Mouse (Mus musculus) gastrocnemius, postnatal 10 days (tissue): Measurements from ENCODE around the gene Hmgcl. TPM values are rescaled to one million over a fixed set of nuclear protein-coding genes. Genes with fewer than 3 reads are reported as not detected.
A peak's percentile ranks its signal among the peaks of the same experiment; 100 is the strongest.

Source experiments
- DNase-seq: peaks from one replicate; pipeline ENCODE4 v3.0.0; 2021; ENCODE audit warnings: mixed read lengths
- long read RNA-seq, 2 experiments: library from polyadenylated mRNA; stranded (forward); transcript quantifications; one replicate each; pipeline ENCODE4 v2.0.0; 2021
- total RNA-seq, 2 experiments: library from RNA; stranded (reverse); gene quantifications; 2 replicates each; pipeline ENCODE4 v1.2.3; 2021

The Hmgcl gene
- 10 to 100 TPM; 43.7 to 49.2 TPM for total RNA-seq
- long read RNA-seq, experiment 1, transcript Hmgcl-201 (9 exons, 1,418 nt) = major isoform, 171 of 181 reads
- long read RNA-seq, experiment 1, partial matches to known transcripts = 2 of 181 reads
- long read RNA-seq, experiment 1, other reads (novel, unspliced or antisense) = 8 of 181 reads
- long read RNA-seq, experiment 2, transcript Hmgcl-201 (9 exons, 1,418 nt) = major isoform, 204 of 215 reads
- long read RNA-seq, experiment 2, partial matches to known transcripts = 3 of 215 reads
- long read RNA-seq, experiment 2, other reads (novel, unspliced or antisense) = 8 of 215 reads

DNA sequence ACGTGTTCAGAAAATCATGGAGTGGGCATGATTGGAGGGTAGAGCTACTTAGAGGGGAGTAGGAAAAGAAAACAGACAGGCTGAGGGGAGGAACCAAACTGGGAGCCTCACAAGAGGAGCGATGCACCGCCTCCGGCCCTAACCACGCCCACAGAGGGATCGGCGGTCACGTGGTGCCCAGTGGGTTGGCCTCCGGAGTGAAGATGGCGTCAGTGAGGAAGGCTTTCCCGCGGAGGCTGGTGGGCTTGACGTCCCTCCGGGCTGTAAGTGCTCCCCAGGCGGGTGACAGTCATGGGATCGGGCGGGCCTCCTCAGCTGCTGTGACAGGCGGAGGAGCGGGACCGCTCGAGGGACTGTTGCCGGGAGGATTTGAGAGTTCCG, at the start of gene Hmgcl:
Gene Hmgcl (plus strand): TSS at position 171 of the 381 bp plus-strand sequence.
- peak; percentile 96 for DNase-seq

DNA sequence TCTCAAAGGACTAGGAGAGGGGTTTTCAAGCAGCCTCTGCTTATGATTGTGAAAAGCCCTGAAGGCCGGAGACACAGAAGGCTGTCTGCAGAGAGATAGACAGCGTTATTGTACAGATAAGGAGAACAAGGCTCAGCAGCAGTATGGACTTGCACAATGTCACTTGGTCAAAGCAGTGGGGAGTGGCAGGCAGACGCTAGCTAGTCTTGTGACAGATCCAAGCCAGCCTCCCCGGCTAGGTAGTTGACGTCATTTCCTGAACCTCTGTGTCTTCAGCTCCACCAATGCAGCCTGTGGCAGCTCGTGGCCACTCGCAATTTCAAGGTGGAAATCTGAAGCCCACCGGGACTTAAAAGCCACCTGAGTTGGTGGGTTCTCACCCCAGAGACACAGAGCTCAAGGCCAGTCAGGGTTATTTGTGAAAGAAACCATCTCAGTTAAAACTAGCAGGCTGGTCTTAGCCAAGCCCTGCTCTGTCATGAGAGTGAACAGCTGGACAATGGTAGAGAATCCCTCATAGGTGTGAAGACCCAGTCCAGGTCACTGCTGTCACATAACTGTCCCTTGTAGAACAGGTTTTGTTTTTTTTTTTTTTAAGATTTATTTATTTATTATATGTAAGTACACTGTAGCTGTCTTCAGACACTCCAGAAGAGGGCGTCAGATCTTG, 47.7 kb upstream of the Hmgcl start:
- no peak for DNase-seq

DNA sequence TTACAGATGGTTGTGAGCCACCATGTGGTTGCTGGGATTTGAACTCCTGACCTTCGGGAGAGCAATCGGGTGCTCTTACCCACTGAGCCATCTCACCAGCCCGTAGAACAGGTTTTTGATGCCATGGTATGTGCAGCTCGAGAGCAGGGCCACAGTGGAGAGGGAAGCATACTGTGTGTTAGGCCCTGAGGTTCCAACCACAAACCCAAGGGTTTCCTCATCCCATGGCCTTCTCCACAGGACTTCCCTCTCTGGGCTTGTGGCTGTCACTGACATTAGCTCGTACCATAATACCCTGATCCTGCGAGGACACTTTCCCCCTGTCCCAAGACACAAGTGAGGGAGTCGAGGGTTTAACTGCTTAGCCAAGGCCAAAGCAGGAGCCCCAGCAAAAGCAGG, 47.2 kb upstream of the Hmgcl start:
- DNase-seq = no peak

DNA sequence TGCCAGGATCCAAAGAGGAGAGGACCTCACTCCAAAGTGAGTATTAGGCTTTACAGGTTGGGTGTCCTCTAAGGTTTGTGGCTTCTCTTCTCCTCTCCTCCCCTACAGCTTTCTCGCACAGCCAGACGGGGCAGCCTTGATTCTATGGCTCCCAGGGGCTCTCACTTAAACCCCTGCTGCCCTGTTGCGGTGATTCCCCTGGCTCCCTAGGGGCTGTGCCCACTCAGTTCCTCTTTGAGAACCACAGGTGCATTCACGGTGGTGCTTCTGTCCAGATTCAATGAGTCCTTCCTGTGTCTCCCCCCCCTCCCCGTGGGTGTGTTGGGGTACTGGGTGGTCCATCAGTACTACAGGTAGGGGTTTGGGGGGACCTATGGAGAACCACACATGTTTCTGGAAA, 46.2 kb upstream of the Hmgcl start:
- DNase-seq = no peak

DNA sequence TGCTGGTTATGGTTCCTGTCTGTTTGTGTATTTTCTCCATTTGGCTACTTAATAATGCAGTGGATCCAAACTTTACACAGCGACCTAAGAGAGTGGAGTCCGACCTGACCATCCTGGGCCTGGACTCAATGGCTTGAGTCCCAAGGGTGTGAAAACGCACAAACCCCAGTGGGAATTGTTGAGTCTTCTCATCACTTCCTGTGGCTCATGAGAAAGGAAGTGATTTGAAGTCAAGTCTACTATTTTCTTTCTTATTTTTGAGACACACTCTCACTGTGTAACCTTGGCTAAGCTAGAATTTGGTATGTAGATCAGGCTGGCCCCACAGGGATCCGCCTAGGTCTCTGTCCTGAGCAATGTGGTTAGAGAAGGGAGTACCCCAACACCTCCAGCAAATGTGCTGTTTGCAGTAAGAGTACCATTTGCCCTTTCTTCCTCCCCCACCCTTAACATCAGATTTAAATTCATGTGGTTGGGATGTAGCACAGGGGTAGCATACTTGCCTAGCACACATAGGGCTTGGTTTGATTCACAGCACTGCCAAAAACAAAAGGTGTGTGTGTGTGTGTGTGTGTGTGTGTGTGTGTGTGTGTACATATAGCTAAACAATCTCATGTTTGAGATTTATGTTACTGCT, 43.5 kb upstream of the Hmgcl start:
- DNase-seq = no peak

DNA sequence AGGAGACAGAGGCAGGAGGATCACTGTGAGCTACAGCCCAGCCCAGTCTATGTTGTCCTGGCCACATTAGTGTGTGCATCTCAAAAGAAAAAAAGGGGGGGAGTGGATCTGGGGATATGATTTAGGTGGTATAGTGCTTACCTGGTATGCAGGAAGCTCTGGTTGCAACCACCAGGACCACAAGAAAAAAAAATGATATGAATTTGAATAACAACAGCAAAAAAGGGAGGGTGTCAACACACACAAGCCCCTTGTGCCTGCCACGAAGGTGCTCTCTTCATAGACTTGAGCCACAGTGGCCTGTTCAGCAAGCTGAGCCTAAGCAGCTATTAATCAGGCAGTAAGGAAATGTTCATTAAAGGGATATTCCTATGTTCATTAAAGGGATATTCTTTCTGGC, 41.4 kb upstream of the Hmgcl start:
- DNase-seq = no peak

DNA sequence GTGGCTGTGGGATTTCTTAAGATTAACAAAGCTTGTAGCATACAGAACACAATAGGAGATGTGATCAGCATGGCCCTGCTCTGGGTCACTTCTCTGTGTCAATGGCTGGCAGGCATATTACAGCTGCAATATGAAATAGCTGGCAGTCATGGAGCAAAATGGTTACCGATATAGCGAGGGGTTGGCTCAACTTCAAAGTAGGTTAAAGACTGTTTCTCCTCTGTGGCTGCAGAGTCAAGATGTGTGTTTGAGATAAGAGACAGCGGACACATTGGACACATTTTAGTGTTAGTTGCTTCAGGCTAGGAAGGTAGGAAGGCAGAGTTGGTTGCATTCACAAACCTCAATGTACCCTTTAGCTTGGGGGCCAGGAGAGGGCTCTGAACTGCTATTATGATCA, 39.6 kb upstream of the Hmgcl start:
- DNase-seq = no peak

DNA sequence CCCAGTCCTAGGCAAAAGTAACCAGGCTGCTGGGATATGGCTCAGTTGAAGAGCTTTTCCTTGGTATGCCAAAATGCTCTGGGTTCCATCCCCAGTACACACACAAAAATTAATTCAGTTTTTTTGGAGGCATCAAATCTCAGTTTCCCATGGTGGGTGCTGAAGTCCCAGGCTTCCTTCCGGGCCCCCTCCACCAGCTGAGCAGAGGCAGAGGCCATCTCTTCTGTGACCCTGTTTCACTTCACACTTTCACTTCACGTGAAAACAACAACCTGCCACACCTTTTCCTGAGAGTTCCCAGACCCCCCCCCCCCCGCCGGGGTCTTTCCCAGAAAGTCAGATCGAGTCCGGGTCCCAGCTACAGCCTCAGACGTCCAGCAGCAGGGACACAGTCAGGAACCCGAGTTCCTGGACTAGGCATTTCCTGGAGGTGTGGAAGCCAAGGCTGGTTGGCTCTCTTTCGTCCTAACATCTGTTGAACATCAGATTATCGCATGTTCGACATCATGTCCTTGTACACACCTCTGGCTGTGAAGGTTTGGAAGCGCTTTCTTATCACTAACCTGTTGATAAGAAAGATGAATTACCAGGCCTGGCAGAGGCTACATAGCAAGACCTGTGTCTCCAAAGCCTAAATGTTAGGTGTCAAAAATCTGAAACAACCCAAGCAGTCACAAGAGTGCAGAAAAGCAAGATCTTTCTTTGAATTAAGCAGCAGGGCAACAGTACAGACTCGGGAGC, 36.8 kb upstream of the Hmgcl start:
- no peak for DNase-seq

DNA sequence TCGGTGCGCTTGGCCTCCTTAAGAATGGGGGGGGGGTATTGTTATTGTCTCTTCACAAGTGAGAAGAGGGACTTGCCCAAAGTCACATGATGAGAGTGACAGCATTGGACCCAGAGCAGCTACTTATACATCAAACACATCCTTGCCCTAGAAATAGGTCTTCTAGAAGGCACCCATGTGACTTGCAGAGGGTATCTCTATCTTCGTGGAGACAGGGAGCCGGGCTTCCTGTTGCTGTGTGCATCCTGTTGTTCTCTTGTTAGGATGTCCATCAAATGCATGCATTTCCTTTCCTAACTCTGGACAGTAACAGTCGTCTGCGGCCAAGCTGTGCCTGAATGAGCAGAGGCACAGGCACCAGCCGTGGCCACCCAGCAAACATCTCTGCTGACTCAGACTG, 34.7 kb upstream of the Hmgcl start:
- no peak for DNase-seq

DNA sequence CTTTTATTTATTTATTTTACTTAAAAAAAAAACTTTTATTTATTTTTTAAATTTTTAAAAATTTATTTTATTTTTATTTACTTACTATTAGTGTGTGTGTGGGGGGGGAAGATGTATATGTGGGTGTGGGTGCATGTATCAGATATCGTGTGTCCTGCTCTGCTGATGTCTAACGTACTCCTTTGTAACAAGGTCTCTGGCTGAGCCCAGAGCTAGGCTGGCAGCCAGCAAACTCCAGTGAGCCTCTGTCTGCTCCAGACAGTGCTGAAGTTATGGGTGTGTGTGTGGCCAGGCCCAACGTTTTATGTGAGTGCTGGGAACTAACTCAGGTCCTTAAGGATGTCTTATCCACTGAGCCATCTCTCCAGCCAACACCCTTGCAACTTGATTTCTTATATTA, 34.1 kb upstream of the Hmgcl start:
- DNase-seq = no peak

DNA sequence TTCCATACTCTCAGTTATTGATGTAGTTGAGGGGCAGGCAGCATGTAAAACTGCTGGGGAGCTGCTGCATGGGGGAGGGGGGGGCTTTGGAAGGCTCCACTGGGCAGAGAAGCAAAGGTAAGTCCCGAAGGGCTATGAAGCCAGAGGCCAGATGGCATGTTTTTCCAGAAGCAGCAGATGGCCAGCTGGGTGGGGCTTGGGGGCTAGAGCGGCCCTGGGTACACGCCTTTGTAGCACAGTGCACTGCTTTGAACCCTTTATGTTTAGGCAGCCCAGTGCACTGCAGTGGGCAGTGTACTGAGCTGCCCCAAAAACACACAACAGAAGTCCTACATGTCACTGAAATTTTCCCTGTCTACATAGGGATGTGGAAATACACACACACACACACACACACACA, 33.4 kb upstream of the Hmgcl start:
- no peak for DNase-seq

DNA sequence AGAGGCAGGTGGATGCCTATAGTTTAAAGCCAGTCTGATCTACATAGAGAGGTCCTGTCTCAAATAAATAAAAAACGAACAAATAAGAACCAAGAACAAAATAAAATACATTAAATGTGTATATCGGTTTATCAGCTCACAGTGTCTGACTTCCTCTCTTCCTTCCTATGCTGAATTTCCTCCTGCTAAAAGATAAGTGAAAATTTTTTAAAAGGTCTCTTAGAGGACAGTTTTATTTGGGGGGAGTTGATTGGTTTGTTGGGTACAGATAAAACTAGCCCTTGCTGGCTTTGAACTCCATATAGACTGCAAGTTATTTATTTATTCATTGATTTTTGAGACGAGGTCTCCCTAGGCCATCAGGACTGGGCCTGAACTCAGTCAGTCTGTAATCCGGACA, 32.8 kb upstream of the Hmgcl start:
- no peak for DNase-seq

DNA sequence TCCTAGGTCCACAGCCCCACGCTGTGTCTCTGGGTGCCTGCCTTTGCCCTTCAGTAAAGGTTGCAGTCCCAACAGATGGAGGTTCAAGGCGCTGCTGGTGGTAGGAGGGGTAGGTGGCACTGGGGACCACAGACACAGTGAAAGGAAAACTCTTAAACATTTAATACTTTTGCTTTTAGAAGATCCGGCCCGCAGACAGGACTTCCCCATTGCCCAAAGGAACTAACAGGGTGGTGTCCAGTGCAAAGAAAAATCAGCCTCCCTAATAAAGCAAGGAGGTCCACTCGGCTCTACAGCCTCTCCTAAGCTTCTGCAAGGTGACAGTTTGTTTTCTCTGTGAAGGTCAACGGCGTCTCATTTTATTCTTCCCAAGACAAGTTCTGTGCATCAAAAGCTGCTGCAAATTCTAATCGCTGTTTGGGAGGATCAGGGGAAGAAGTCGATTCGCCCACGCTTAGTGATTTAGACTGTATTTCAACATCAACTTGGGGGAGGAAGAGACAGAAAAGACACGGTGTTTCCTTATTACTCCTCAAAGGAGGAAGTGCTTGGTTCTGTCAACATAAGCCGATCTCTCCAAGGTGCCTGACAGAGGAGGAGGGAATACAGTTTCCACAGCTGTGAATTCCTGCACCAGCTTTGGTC, 27.5 kb upstream of the Hmgcl start:
- DNase-seq = no peak

DNA sequence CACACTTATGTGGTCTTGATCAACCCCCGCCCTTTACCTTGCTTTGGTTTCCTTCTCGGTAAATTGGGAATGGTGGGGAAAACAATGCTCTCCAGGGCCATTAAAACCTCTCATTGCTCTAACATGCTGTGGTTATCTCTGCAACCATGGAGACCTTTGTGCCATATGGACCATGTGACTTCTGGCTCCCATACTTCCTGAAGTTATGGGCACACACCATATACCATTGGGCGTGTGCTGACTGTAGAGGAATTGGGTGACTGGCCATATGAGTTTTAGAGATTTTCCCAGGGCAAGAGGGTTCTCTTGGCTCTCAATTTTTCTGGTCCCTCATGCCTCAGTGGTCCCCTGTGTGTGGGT, 27.0 kb upstream of the Hmgcl start:
- DNase-seq = no peak

DNA sequence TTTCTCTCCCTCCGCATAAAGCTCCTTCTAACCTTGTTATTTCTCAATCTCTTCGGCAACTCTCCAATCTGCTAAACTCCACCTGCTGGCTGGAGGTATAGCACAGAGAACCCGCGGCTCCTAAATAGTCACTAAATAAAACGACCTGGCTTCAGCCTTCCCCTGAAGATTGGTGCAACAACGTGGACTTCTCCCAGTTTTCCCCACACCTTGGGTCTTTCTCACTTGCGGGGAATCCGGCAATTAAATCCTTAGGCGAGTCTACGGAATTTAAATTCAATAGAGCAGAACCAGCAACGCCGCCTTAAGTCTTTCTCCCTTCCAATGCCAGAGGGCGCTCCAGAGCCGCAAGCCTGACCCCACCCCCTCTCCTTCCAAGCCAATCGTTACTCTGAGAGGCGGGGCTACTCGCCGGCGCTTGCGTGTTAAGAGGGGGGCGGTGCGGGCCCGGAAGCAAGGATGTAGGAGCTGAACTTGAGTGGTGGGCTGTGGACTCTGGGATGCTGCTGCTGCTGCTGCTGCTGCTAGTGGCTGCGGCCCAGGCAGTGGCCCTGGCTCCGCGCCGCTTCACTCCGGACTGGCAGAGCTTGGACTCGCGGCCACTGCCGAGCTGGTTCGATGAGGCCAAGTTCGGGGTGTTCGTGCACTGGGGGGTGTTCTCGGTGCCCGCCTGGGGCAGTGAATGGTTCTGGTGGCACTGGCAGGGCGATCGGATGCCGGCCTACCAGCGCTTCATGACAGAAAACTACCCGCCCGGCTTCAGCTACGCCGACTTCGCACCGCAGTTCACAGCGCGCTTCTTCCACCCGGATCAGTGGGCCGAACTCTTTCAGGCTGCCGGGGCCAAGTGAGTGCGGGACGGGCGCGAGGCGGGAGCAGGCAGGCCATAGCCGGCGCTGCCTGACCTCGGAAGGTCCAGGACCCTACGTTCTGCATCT, 25.7 kb upstream of the Hmgcl start, which contains the start of gene Fuca1:
Gene Fuca1 (plus strand): TSS at position 432 of the 938 bp plus-strand sequence.
- peak; percentile 93 for DNase-seq

DNA sequence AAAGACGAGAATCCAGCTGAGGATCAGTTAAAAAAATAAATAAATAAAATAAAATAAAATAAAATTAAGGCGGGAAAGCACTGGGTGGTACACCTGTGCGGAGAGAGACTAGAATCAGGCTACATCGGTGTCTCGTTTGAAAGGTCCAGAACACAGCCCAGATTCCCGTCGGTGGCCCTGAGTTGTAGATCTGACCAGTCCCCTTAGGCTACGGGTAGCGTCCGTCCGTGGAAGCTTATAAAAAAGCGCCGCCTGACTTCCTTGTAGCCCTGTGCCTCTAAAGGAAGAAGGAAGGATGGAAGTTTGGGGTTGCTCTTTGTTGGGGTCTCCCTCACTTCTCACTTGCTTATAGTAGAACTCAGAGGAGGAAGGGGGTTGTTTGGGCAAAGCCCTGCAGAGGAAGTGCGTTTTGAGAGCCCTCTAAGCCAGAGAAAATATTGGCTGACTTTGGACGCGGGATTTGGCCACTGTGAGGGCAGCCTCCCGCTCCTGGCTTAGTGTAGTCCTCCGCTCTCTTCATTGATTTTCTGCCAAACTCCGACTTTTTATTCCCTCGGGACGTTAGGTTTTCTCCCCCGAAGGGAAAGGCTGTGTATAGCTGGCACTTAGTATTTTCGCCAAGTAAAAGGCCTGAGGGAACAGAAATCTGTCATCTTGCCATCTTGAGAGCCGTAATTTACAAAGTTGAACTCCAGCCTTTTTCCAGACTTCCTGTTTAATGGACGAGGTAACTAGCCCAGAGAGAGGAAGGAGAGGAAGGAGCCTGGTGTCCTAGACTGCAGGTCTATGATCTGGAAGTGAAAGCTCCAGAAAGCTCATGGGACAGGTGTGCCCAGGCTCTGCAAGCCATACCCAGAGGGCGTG, 24.8 kb upstream of the Hmgcl start:
- no peak for DNase-seq

DNA sequence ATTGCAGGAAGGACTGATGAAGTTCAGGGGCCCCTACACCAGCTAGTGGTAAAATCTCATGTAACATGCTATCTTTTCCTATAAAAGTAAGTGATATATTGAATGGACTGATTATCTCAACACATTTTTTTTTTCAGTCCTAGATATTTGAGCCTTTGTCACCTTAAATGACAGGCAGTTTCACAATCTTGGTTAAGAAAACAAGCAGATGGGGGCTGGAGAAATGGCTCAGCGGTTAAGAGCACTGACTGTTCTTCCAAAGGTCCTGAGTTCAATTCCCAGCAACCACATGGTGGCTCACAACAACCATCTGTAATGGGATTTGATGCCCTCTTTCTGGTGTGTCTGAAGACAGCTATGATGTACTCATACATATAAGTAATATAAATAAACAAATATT, 24.1 kb upstream of the Hmgcl start:
- no peak for DNase-seq

DNA sequence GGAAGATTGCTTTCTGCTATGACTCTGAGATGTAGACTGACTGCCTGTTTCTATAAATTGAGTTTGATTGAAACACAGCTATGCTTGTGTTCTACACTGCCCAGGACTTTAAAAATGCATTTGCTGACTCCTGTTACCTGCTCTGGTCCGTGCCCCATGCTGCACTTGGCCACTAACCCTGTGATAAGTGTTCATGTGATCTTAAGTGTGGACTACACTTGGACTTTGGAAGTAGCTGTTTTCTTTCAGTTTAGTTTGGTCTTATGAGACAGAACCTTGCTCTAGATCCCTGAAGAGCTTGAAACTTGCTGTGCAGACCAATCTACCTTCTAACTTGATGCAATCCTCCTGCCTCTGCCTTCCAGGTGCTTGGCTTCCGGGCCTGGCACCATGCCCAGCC, 21.8 kb upstream of the Hmgcl start:
- DNase-seq = no peak

DNA sequence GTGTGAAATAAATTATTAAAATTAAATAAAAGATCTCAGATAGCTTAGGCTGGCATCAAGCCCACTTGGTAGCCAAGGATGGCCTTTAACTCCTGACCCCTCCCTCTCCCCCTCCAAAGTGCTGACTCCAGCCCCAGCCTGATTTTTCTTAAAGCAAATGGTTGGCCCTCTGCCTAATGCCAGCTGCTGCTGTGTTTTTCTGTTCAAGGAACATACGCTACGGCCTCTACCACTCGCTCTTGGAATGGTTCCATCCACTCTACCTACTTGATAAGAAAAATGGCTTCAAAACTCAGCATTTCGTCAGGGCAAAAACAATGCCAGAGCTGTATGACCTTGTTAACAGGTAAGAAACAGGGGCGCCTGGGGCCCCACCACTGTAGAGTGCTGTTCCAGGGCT, 20.9 kb upstream of the Hmgcl start:
- no peak for DNase-seq

DNA sequence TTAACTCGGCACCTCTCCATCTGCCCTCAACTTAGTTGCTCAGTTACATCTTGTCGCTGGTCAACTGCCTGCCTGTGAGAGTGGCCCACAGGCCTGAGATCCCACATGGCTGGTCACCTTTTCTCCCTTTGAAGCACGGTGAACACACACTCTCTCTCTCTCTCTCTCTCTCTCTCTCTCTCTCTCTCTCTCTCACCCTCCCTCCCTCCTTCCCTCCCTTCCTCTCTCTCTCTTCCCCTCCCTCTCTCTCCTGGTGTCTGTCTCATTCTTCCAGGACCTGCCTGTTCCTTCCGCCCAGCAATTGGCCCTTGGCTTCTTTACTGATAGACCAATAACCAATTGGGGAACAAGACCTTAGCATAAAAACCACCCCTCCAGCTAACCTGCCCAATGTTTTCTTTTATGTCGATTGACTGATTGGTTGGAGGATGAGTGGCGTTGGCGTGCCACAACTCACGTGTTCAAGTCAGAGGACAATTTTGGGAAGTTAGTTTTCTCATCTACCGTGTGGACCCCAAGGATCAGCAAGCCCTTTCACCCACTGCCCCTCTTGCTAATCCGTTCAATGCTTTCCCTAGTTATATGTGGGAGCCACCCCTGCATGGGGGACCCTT, 19.9 kb upstream of the Hmgcl start:
- DNase-seq = no peak
